Mouse (Mus musculus) myocyte (in vitro differentiated cells): Measurements from ENCODE around the gene Fars2.

Experiments
- E2F4 ChIP-seq: IDR thresholded peaks from one replicate; pipeline ENCODE4 v1.6.1; 2011; ENCODE audit warnings: mild to moderate bottlenecking, control low read depth, moderate library complexity; ENCODE audit not compliant: insufficient read depth
- MAX ChIP-seq: IDR thresholded peaks from one replicate; pipeline ENCODE4 v1.6.1; 2011; ENCODE audit warnings: low read depth, mild to moderate bottlenecking, control low read depth
- MYOD1 ChIP-seq, 3 experiments: IDR thresholded peaks; one replicate each; pipeline ENCODE4 v1.6.1; 2011; ENCODE audit warnings: control low read depth in 2 of 3, low read depth in 2 of 3, mild to moderate bottlenecking in 2 of 3, moderate library complexity in 1 of 3; ENCODE audit not compliant: insufficient read length in 2 of 3, control insufficient read depth in 1 of 3
- POLR2A ChIP-seq: IDR thresholded peaks from one replicate; pipeline ENCODE4 v1.6.1; 2011; ENCODE audit warnings: low read depth, mild to moderate bottlenecking, control low read depth, moderate library complexity; ENCODE audit not compliant: insufficient read length
- POLR2AphosphoS2 ChIP-seq: IDR thresholded peaks from one replicate; pipeline ENCODE4 v1.6.1; 2011; ENCODE audit warnings: low read depth, control low read depth; ENCODE audit not compliant: insufficient read length
- REST ChIP-seq: IDR thresholded peaks from one replicate; pipeline ENCODE4 v1.6.1; 2011; ENCODE audit warnings: mild to moderate bottlenecking, control low read depth, moderate library complexity; ENCODE audit not compliant: insufficient read depth, insufficient read length
- SRF ChIP-seq: IDR thresholded peaks from one replicate; pipeline ENCODE4 v1.6.1; 2011; ENCODE audit warnings: low read depth; ENCODE audit not compliant: control insufficient read depth, insufficient read length
- TCF12 ChIP-seq: IDR thresholded peaks from one replicate; pipeline ENCODE4 v1.6.1; 2011; ENCODE audit warnings: mild to moderate bottlenecking, control low read depth; ENCODE audit not compliant: poor library complexity, insufficient read depth, severe bottlenecking
- USF1 ChIP-seq: IDR thresholded peaks from one replicate; pipeline ENCODE4 v1.6.1; 2011; ENCODE audit warnings: low read depth, mild to moderate bottlenecking, control low read depth, moderate library complexity

DNA sequence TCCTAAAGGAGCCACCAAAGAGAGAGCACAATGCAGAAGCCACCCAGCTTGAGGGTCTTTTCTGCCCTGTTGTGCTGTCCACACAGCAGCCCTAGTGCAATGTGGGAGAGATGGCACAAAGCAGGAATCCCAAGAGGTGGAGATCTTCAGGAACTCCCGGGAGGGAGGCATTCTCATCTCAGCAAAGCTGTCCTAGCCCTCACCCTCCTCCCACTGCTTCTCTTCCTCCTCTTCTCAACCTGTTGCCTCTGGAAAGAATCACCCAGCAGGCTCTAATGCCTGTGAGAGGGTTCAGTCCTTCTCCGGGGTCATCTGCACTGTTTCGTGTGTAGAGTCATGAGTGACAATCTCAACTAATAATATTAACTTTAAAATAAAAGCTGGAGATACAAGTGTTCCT is 386.3 kb downstream of the Fars2 start:
- TF ChIP-seq POLR2A (no peak), USF1 (no peak), REST (no peak), SRF (no peak), TCF12 (no peak), POLR2AphosphoS2 (no peak), MAX (no peak), MYOD1 (IDR thresholded peaks at IDR 0.05; ENCODE audit: control insufficient read depth in 1 of 3, insufficient read length in 2 of 3, low read depth in 2 of 3) (no peak), E2F4 (no peak)
